Mouse (Mus musculus): ENCODE measurements at regions not wholly inside any gene's neighbourhood (a gene's known extent, or its start where the extent isn't known, plus 50 kb on each side); places are given as distances from the start of the nearest gene placed in this dataset.
"Not testable (repeated sequence)": the region's sequence is repeated elsewhere in the genome, so short reads cannot be mapped to it uniquely, and the experiment has no call there.

GRCm38 (mm10) chr14:87612871-87613270, 196.4 kb downstream of the Tdrd3 start:
- DNase-seq = no peak

DNA sequence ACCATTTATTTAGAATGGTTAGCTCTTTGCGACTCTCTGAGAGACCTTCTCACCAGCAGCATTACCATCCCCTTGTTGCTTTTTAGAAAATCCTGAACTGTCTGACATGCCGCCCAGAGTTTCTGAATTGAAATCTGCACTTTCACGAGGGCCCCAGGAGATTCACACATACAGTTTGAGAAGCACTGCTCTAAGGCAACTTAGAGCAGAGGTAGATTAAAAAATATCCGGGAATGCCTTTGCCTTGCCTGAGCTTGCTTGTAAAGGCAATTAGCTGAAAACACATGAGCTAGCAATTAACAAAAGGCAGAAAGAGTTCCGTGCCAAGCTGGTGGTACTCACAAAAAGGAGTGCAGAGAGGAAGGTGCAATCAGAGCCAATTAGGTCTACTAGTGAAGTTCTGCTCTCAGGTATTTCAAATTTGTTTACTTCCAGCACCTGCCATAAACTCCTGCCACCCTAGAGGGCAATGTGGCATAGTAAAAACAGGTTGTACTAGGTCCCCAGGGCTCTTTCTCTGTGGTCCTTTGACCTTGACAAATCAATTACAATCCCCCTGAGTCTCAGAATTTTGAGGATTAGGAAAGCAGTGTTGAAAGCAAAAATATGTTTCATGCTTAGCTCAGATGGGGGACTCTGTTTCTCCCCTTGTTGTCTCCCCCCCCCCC, 203.1 kb downstream of the Tdrd3 start:
- DNase-seq = no peak

DNA sequence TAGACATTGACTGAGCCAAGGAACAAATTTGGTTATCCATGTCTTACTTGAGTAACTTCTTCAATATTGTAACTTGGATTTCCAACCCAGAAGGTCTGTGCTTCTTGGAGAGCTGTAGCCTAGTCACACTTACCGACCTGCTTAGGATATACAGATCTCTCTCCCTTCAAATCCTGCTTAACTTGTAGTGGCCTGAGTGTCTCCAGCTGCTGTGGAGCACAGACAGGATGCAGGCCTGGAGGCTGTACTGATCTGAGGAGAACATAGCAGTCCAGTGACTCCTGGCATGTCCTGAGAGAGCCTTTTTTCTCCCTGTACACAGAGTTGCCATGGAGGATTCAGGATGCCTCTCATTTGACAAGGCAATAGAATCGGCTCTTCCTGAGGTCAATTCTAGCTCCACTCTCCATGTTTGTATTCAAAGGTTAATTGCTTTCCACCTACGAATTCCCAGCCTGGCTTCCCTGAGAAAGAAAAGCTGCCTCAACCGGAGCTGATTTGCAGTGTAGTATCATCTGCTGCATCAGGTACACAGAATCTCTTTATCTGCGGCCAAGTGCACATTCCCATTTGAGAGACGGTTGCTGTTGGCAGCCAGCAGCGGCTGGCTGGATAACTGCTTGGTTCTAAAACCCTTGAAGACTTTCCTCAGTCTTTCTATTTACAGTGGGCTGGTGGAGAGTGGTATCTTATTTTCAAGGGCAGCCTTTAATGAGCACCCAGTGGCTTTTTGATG, 214.8 kb downstream of the Tdrd3 start:
- DNase-seq = no peak

- no peak for DNase-seq
Measured at GRCm38 (mm10) chr14:87634596-87634995, 218.2 kb downstream of the Tdrd3 start.

DNA sequence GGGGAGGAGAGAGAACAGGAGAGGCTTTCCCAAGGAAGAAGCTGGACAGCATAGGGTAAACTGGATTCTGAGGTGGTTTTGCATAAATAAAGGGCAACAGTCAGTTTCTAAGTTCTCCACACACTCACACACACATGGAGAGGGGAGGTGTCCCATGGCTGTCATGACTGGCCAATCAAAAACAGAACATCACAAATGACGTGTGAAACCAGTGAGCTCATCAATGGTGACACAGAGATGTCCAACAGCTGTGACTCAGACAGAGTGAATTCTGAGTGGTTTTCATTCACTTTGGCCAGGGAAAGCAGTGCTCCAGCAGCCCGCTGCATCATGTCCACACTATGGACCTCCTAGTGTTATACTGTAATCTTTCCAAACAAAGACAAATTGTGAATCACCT, 220.7 kb downstream of the Tdrd3 start:
- DNase-seq = no peak

- DNase-seq = no peak
Measured at GRCm38 (mm10) chr14:87667910-87668309, 251.5 kb downstream of the Tdrd3 start.

- no peak for DNase-seq
Measured at GRCm38 (mm10) chr14:87669496-87669895, 253.1 kb downstream of the Tdrd3 start.

GRCm38 (mm10) chr14:87680788-87681187, 264.3 kb downstream of the Tdrd3 start:
- DNase-seq = no peak

DNA sequence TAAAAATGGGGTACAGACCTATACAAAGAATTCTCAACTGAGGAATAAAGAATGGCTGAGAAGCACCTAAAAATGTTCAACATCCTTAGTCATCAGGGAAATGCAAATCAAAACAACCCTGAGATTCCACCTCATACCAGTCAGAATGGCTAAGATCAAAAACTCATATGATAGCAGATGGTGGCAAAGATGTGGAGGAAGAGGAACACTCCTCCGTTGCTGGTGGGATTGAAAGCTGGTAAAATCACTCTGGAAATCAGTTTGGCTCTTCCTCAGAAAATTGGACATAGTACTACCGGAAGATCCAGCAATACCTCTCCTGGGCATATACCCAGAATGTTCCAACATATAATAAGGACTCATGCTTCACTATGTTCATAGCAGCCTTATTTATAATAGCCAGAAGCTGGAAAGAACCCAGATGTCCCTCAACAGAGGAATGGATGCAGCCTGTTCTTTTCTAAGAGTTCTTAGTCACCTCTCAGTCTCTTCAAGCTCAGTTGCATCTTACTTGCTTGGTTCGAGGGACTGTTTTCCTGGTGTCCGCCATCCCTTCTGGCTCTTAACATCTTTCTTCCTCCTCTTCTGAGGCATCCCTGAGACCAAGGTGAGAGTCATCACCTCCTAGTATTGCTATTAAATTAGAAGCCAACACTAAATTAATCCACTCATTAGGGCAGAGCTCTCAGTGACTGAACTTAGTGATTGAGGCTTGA, 266.8 kb downstream of the Tdrd3 start:
- DNase-seq = not testable (repeated sequence)

GRCm38 (mm10) chr14:87689866-87690265, 273.4 kb downstream of the Tdrd3 start:
- DNase-seq = no peak

- DNase-seq = no peak
Measured at GRCm38 (mm10) chr14:87736456-87736855, 320.0 kb downstream of the Tdrd3 start.

GRCm38 (mm10) chr14:87745524-87745923, 329.1 kb downstream of the Tdrd3 start:
- DNase-seq = no peak

- DNase-seq = no peak
Measured at GRCm38 (mm10) chr14:87746011-87746410, 329.6 kb downstream of the Tdrd3 start.

- no peak for DNase-seq
Measured at GRCm38 (mm10) chr14:87749068-87749467, 332.6 kb downstream of the Tdrd3 start.

GRCm38 (mm10) chr14:87749762-87750161, 333.3 kb downstream of the Tdrd3 start:
- no peak for DNase-seq

DNA sequence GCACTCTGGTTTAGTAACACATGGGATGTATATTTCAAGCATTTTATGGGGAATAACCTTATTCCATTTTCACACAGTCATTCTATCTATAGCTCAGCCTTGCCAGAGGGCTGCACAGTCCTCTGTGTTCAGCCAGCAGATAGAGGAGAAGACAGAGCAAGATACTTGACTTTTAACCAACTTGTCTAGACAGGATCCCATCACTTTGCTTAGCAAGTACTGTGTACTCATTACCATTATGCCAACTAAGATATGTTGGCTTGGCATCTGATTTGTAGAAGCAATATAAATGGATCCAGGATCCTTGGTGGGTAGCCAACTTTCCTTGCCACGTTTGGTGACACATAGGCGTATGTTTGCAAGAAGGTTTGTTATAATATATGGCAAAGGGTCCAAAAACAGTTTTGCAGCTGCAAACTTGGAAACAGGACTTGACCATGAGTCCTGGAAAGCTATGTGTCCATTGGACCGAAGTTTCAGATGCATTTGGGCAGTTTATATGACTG, 334.3 kb downstream of the Tdrd3 start:
- no peak for DNase-seq

GRCm38 (mm10) chr14:87754744-87755143, 338.3 kb downstream of the Tdrd3 start:
- DNase-seq = no peak

DNA sequence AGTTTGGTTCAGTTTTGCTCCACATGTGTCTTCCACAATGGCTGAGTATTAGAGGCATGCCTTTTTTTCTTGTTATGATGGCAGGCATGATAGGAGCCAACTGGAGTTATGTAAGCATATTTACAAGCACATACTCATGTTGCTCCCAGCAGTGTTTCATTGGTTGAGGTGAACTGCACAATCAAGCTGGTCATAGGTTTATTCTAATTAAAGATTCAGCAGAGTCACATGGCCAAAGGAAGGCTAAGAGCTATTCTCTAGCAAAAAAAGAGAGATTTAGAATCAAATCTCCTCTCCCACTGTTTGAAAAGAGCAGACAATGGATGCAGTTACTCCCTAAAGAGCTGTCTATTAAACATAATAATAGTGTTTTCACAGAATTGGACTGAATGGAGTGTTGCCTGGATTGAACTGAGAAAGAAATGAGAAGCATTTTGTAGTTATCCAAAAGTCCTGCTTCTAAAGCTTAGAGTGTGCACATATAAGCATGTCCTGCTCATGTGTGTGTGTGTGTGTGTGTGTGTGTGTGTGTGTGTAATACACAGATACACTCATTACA, 359.0 kb downstream of the Tdrd3 start:
- DNase-seq = no peak

- DNase-seq = no peak
Measured at GRCm38 (mm10) chr14:87799803-87800202, 383.4 kb downstream of the Tdrd3 start.

GRCm38 (mm10) chr14:87809664-87810063, 393.2 kb downstream of the Tdrd3 start:
- peak; percentile 0 to 1 for DNase-seq

DNA sequence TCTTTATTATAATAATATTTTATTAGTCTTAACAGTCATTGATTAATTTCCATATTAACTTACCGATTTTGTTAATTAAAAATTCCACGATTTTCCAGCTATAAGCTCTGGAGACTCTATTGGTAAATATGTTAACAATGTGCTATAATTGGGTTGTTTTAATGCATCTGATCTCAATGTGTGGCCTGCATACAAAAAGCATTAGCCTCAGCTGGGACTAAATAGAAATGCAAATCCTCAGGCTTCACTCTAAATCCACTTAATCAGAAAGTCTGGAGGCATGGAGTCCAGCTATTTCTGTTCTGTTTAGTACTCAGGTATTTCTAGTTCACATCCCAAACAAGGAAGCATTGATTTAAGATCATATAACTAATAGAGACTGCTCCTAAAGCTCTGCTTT, 427.7 kb downstream of the Tdrd3 start:
- no peak for DNase-seq

DNA sequence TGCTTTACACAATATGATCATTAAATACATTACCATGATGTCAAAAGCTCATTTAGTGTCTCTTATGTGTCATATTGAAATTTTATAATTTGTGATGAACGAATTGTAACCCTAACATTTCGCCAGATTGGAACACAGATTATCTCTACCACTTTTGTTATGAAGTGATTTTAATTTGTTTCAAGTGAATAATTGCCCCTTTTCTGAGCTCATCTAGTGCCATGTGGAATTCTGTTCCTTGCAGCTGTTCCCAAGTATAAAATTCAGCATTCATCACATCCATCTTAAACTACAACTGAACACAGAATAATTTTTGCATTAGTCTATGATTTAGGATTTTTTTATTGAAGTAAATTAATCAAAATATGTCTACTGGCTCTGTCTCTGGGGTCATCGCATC, 445.0 kb downstream of the Tdrd3 start:
- no peak for DNase-seq
